Mouse (Mus musculus): ENCODE results near the gene Egfr. TPM values are rescaled to one million over a fixed set of nuclear protein-coding genes. Genes with fewer than 3 reads are reported as not detected.

The Egfr gene
- polyA plus RNA-seq (2017; shearing (Covaris generic)): 0.56 TPM

DNA sequence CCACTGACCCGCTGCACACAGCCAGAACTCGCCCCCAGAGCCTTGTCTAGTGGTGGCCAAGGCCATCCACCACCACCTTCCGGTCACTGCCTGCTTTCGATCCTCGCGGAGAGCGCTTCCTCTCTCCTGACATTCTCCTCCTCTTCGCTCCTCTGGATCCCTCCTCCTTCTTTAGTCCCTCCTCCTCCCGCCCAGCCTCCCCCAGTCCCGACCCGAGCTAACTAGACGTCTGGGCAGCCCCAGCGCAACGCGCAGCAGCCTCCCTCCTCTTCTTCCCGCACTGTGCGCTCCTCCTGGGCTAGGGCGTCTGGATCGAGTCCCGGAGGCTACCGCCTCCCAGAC lies at the start of gene Egfr:
Gene Egfr, plus strand, starts transcription at position 197 of the 342 bp plus-strand sequence.

DNA sequence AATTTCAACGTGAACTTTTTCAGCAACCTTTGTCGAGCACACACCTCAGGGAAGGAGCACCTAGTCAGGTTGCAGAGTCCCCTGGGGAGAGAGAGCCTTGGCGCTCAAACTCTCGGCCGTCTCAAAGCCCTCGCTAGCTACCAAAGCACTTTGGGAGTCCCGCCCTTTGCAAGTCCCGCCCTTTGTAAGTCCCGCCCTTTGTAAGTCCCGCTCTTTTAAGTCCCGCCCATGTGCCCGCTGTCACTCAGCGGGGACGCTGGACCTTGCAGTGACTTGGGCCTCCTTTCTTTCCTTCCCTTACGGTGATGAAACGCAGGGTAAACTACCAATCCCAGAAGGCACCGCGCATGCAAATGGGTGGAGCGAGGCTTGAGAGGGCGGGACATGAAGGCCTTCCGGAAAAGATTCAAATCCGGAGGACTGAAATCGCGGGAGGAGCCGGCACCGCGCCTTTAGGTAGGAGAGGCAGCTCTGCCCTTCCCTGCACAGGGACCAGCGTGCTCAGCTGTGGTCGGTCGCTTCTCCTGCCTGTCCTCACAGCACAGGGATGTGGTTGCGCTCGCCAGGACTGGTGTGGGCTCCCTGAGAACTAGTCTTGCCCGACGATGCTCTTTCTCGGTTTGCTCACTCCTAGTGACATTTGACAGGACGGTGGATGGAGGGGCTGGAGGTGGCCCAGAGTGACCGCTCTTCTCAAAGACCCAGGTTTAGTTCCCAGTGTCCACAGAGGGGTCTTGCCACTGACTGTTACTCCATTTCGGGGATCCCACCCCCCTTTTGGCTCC lies 199.2 kb downstream of the Egfr start, which contains the start of gene Fbxo48:
Gene Fbxo48, plus strand, starts transcription at position 400 of the 785 bp plus-strand sequence.

Other genes with a start within 250 kb of the Egfr start
- 12.3 TPM for gene Sec61g, start 243.7 kb upstream of the Egfr start, polyA plus RNA-seq (2017; shearing (Covaris generic))
- gene Fbxo48, start 199.2 kb downstream of the Egfr start, polyA plus RNA-seq (2017; shearing (Covaris generic)): 0.60 TPM

Measured in activated CD4-positive, CD25-positive, alpha-beta regulatory T cell, adult 9 weeks (primary cell).